Mouse (Mus musculus): Measurements from ENCODE around the gene Lrriq4. TPM values are rescaled to one million over a fixed set of nuclear protein-coding genes. Genes with fewer than 3 reads are reported as not detected.
"Not testable (repeated sequence)": the region's sequence is repeated elsewhere in the genome, so short reads cannot be mapped to it uniquely, and the experiment has no call there.

Lrriq4 gene
- polyA plus RNA-seq, 1 experiment from 2014 or later, result not detected

DNA sequence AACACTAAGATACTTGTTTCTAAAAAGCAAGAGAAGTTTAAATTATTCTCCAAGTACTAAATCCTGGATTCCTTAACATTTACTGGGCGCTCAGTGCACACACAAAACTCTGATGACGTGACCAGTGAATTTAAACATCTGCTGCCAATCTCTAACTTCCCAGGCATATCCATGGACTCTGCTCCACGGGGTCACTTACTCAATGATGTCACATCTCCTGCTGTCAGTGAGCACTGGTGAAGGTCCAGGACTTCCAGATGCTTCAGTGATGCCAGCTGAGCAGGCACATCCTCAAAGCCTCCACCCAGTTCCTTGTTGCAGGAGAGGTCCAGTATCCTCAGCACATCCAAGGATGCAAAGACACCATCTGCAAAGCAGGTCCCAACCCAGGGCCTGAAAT lies 42.9 kb downstream of the Lrriq4 start:
- Histone ChIP-seq H3K27me3 (ENCODE audit: control insufficient read depth, insufficient read depth, low read length) (no peaks in the 10 kb centered on the region), H3K4me1 (ENCODE audit: control insufficient read depth in 2 of 2, insufficient read depth in 2 of 2, low read length in 2 of 2) (peaks cover 2 to 4% of the 10 kb centered on the region in 2 experiments; a peak in 1 of 4 replicates), H3K4me3 (ENCODE audit: control insufficient read depth in 1 of 2, insufficient read depth in 1 of 2, low read depth in 1 of 2, low read length in 2 of 2) (no peak overlapping the region), H3K9me3 (ENCODE audit: control insufficient read depth, low read length) (no peaks in the 10 kb centered on the region), H3K9ac (ENCODE audit: low read length) (no peak overlapping the region), H3K27ac (replicated peaks in 1 of 2; ENCODE audit: control insufficient read depth in 1 of 2, insufficient read depth in 1 of 2, low read depth in 2 of 2, low read length in 2 of 2) (no peak overlapping the region), H3K36me3 (ENCODE audit: control insufficient read depth, insufficient read depth, low read length) (no peaks in the 10 kb centered on the region), H3K4me2 (ENCODE audit: low read length) (no peak overlapping the region)
- no peak for ATAC-seq (ENCODE audit: insufficient number of reproducible peaks, insufficient read depth, low FRiP score, low read depth)
- WGBS, result 60% methylated on average over 3 of the region's 3 CpGs

DNA sequence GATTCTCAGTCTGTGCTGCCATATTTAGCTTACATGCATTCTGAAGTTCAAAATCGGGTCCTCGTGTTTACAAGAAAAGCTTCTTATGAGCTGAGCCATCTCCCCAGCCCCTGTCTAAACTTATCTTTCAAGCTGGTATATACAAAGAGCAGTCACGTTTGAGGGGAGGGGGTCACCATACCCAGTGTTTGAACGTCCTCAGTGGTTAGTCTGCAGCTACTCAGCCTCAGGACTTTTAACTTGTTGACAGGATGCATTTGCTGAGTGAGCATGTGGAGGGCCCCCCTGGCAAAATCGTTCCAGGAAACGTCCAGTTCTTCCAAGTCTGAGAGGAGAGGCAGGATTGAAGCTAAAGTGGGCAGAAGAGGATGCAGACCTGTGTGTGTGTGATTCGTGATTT lies 46.7 kb downstream of the Lrriq4 start:
- no peak for ATAC-seq (ENCODE audit: insufficient number of reproducible peaks, insufficient read depth, low FRiP score, low read depth)
- 22% methylated on average over 7 of the region's 7 CpGs for whole genome bisulfite sequencing
- H3K36me3 ChIP-seq (ENCODE audit: control insufficient read depth, insufficient read depth, low read length), result no peaks in the 10 kb centered on the region

DNA sequence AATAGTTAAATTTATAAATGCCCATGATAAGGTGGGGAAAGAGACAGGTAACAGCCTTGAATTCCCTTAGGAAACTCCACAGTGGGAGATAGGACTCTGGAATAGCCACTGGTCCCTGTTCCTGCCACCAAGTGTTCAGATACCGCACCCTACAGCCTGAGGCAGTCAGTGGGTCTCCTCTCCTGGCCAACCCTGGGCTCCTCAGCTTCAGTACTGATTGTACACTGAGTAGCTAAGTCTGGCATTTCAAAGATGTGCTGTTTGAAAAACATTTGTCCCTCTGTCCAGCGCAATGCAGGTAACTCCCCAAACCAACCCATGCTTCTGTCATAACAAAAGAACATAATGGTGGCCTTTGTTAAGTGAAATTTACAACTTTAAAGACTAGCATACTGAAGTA lies 51.4 kb downstream of the Lrriq4 start:
- no peak overlapping the region for H3K4me2 ChIP-seq (ENCODE audit: low read length)
- ATAC-seq (ENCODE audit: insufficient number of reproducible peaks, insufficient read depth, low FRiP score, low read depth), result no peak
- H3K27me3 ChIP-seq (ENCODE audit: control insufficient read depth, insufficient read depth, low read length), result no peaks in the 10 kb centered on the region
- no peak overlapping the region for H3K9ac ChIP-seq (ENCODE audit: low read length)
- no peak overlapping the region for H3K27ac ChIP-seq (replicated peaks in 1 of 2; ENCODE audit: control insufficient read depth in 1 of 2, insufficient read depth in 1 of 2, low read depth in 2 of 2, low read length in 2 of 2)
- peaks cover 0 to 4% of the 10 kb centered on the region in 2 experiments; a peak in 1 of 4 replicates for H3K4me1 ChIP-seq (ENCODE audit: control insufficient read depth in 2 of 2, insufficient read depth in 2 of 2, low read length in 2 of 2)
- H3K9me3 ChIP-seq (ENCODE audit: control insufficient read depth, low read length), result no peaks in the 10 kb centered on the region
- WGBS, result 85% methylated on average over 2 of the region's 2 CpGs
- no peak overlapping the region for H3K4me3 ChIP-seq (ENCODE audit: control insufficient read depth in 1 of 2, insufficient read depth in 1 of 2, low read depth in 1 of 2, low read length in 2 of 2)
- no peaks in the 10 kb centered on the region for H3K36me3 ChIP-seq (ENCODE audit: control insufficient read depth, insufficient read depth, low read length)

More for the DNA sequence above, 46.7 kb downstream of the Lrriq4 start:
- Histone ChIP-seq H3K9me3 (ENCODE audit: control insufficient read depth, low read length) (no peaks in the 10 kb centered on the region), H3K9ac (ENCODE audit: low read length) (no peak overlapping the region), H3K4me3 (ENCODE audit: control insufficient read depth in 1 of 2, insufficient read depth in 1 of 2, low read depth in 1 of 2, low read length in 2 of 2) (no peak overlapping the region), H3K27me3 (ENCODE audit: control insufficient read depth, insufficient read depth, low read length) (no peaks in the 10 kb centered on the region), H3K4me1 (ENCODE audit: control insufficient read depth in 2 of 2, insufficient read depth in 2 of 2, low read length in 2 of 2) (peaks cover 2 to 6% of the 10 kb centered on the region in 2 experiments; a peak in 1 of 4 replicates), H3K4me2 (ENCODE audit: low read length) (no peak overlapping the region), H3K27ac (replicated peaks in 1 of 2; ENCODE audit: control insufficient read depth in 1 of 2, insufficient read depth in 1 of 2, low read depth in 2 of 2, low read length in 2 of 2) (no peak overlapping the region)

DNA sequence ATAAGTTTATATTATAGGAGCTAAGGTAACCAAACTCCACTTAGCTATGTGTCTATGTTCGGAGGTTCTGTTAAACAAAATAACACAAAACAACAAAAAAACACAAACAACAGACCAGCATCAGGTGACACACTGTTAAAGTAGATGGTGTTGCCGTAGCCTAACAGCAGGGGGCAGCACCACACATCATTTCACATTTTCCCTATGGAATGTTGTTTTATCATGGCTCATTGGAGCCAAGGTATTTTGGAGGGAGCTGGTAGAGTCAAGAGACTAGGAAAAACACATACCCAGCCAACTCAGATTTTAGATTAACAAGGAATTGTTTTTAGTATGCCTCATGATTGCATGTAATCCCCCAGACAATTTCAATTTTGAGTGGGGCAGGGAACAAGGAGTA lies 52.0 kb downstream of the Lrriq4 start:
- Histone ChIP-seq H3K36me3 (ENCODE audit: control insufficient read depth, insufficient read depth, low read length) (no peaks in the 10 kb centered on the region), H3K9me3 (ENCODE audit: control insufficient read depth, low read length) (no peaks in the 10 kb centered on the region), H3K27ac (replicated peaks in 1 of 2; ENCODE audit: control insufficient read depth in 1 of 2, insufficient read depth in 1 of 2, low read depth in 2 of 2, low read length in 2 of 2) (no peak overlapping the region), H3K4me1 (ENCODE audit: control insufficient read depth in 2 of 2, insufficient read depth in 2 of 2, low read length in 2 of 2) (0 out of 4 replicates have a peak, but pooled peaks cover 0 to 2% of the 10 kb centered on the region in 2 experiments), H3K9ac (ENCODE audit: low read length) (no peak overlapping the region), H3K4me3 (ENCODE audit: control insufficient read depth in 1 of 2, insufficient read depth in 1 of 2, low read depth in 1 of 2, low read length in 2 of 2) (no peak overlapping the region), H3K27me3 (ENCODE audit: control insufficient read depth, insufficient read depth, low read length) (no peaks in the 10 kb centered on the region; the same call in 1 of the 2 replicates), H3K4me2 (ENCODE audit: low read length) (no peak overlapping the region)
- no peak for ATAC-seq (ENCODE audit: insufficient number of reproducible peaks, insufficient read depth, low FRiP score, low read depth)
- 11% methylated on average over 2 of the region's 2 CpGs for WGBS

GRCm38 (mm10) chr3:30697891-30698290 lies 53.6 kb downstream of the Lrriq4 start:
- no peaks in the 10 kb centered on the region for H3K4me1 ChIP-seq (ENCODE audit: control insufficient read depth in 2 of 2, insufficient read depth in 2 of 2, low read length in 2 of 2)
- H3K27me3 ChIP-seq (ENCODE audit: control insufficient read depth, insufficient read depth, low read length), result no peaks in the 10 kb centered on the region; the same call in 1 of the 2 replicates
- H3K9me3 ChIP-seq (ENCODE audit: control insufficient read depth, low read length), result no peaks in the 10 kb centered on the region
- WGBS, result 61% methylated on average over 4 of the region's 4 CpGs
- no peak for ATAC-seq (ENCODE audit: insufficient number of reproducible peaks, insufficient read depth, low FRiP score, low read depth)
- H3K4me3 ChIP-seq (ENCODE audit: control insufficient read depth in 1 of 2, insufficient read depth in 1 of 2, low read depth in 1 of 2, low read length in 2 of 2), result no peak overlapping the region
- no peak overlapping the region for H3K27ac ChIP-seq (replicated peaks in 1 of 2; ENCODE audit: control insufficient read depth in 1 of 2, insufficient read depth in 1 of 2, low read depth in 2 of 2, low read length in 2 of 2)
- no peak overlapping the region for H3K4me2 ChIP-seq (ENCODE audit: low read length)
- H3K9ac ChIP-seq (ENCODE audit: low read length), result no peak overlapping the region
- no peaks in the 10 kb centered on the region for H3K36me3 ChIP-seq (ENCODE audit: control insufficient read depth, insufficient read depth, low read length)

DNA sequence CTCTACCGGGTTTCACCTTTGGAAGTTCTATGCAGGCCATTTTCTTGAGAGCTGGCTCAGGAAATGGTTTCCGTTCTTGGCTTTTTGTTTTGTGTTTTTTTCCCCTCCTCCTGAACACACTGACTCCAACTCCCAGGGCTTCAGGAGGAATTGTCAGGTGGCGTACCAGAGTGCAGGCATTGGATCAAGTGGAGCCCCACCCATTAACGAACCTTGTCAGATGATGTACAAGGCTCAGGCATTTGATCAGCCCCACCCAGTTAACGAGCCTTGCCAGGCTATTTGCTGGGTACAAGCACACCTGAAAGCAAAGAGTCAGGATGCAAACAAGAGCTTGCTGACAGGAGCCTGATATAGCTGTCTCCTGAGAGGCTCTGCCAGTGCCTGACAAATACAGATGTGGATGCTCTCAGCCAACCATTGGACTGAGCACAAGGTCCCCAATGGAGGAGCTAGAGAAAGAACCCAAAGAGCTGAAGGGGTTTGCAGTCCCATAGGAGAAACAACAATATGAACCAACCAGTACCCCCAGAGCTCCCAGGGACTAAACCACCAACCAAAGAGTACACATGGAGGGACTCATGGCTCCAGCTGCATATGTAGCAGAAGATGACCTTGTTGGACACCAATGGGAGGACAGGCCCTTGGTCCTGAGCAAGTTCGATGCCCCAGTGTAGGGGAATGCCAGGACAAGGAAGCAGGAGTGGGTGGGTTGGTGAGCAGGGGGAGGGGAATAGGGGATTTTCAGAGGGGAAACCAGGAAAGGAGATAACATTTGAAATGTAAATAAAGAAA lies 55.6 kb downstream of the Lrriq4 start, which contains the start of gene Lrrc31:
TSS of gene Lrrc31 (minus strand) at position 133 of the 795 bp plus-strand sequence.
- not testable (repeated sequence) for H3K4me2 ChIP-seq (ENCODE audit: low read length); H3K4me1 ChIP-seq (ENCODE audit: control insufficient read depth in 2 of 2, insufficient read depth in 2 of 2, low read length in 2 of 2); H3K9ac ChIP-seq (ENCODE audit: low read length); H3K27ac ChIP-seq (replicated peaks in 1 of 2; ENCODE audit: control insufficient read depth in 1 of 2, insufficient read depth in 1 of 2, low read depth in 2 of 2, low read length in 2 of 2); ATAC-seq (ENCODE audit: insufficient number of reproducible peaks, insufficient read depth, low FRiP score, low read depth); H3K27me3 ChIP-seq (ENCODE audit: control insufficient read depth, insufficient read depth, low read length); H3K9me3 ChIP-seq (ENCODE audit: control insufficient read depth, low read length); H3K4me3 ChIP-seq (ENCODE audit: control insufficient read depth in 1 of 2, insufficient read depth in 1 of 2, low read depth in 1 of 2, low read length in 2 of 2); H3K36me3 ChIP-seq (ENCODE audit: control insufficient read depth, insufficient read depth, low read length)
- 73% methylated on average over 6 of the region's 6 CpGs for WGBS

GRCm38 (mm10) chr3:30705977-30706376 lies 61.7 kb downstream of the Lrriq4 start:
- Histone ChIP-seq H3K9me3 (ENCODE audit: control insufficient read depth, low read length) (no peaks in the 10 kb centered on the region), H3K27me3 (ENCODE audit: control insufficient read depth, insufficient read depth, low read length) (no peaks in the 10 kb centered on the region; the same call in 1 of the 2 replicates), H3K27ac (replicated peaks in 1 of 2; ENCODE audit: control insufficient read depth in 1 of 2, insufficient read depth in 1 of 2, low read depth in 2 of 2, low read length in 2 of 2) (no peak overlapping the region), H3K4me2 (ENCODE audit: low read length) (no peak overlapping the region), H3K9ac (ENCODE audit: low read length) (no peak overlapping the region), H3K36me3 (ENCODE audit: control insufficient read depth, insufficient read depth, low read length) (no peaks in the 10 kb centered on the region), H3K4me1 (ENCODE audit: control insufficient read depth in 2 of 2, insufficient read depth in 2 of 2, low read length in 2 of 2) (no peaks in the 10 kb centered on the region), H3K4me3 (ENCODE audit: control insufficient read depth in 1 of 2, insufficient read depth in 1 of 2, low read depth in 1 of 2, low read length in 2 of 2) (no peak overlapping the region)
- WGBS, result 82% methylated on average over 3 of the region's 3 CpGs
- ATAC-seq (ENCODE audit: insufficient number of reproducible peaks, insufficient read depth, low FRiP score, low read depth), result no peak

Data from heart, embryonic 14.5 days (tissue).